Mouse (Mus musculus) ES-E14 (cell line): ENCODE results near the gene Add2.

Experiments used
- ZC3H11A ChIP-seq: IDR thresholded peaks from 2 replicates; pipeline ENCODE4 v1.6.1; 2012; ENCODE audit warnings: low read depth, mild to moderate bottlenecking, inconsistent platforms, low read length, borderline replicate concordance
- ZNF384 ChIP-seq: IDR thresholded peaks from 2 replicates; pipeline ENCODE4 v1.6.1; 2012; ENCODE audit warnings: low read depth, low read length, inconsistent platforms

GRCm38 (mm10) chr6:86067145-86067544 is 38.7 kb downstream of the Add2 start:
- TF ChIP-seq ZNF384, result no peak
- TF ChIP-seq ZC3H11A, result no peak
